Mouse (Mus musculus) heart, postnatal 0 days (tissue): ENCODE data around the gene Wdr60. TPM values are rescaled to one million over a fixed set of nuclear protein-coding genes. Genes with fewer than 3 reads are reported as not detected.
A peak's percentile ranks its signal among the peaks of the same experiment; 100 is the strongest.

Experiments
- ATAC-seq: fragments of 200-750 bp; cut with Nextera tagmentation; 2 replicates; pipeline ENCODE4 v1.8.0; 2017; ENCODE audit warnings: low read depth, moderate number of reproducible peaks, moderate library complexity; ENCODE audit not compliant: insufficient read depth
- DNase-seq: peaks from one replicate; pipeline ENCODE4 v3.0.0-alpha.2; 2016; ENCODE audit warnings: low spot score
- H3K27ac ChIP-seq: fragments of 300-500 bp; sonication (generic); 2 replicates; pipeline ENCODE4 v1.5.1; 2014; ENCODE audit warnings: low read depth, mild to moderate bottlenecking
- H3K27me3 ChIP-seq: fragments of 300-500 bp; sonication (generic); 2 replicates; pipeline ENCODE4 v1.6.1; 2014; ENCODE audit warnings: low read length, mixed read lengths; ENCODE audit not compliant: control insufficient read depth, insufficient read depth
- H3K36me3 ChIP-seq: fragments of 300-500 bp; sonication (generic); replicated peaks from 2 replicates; pipeline ENCODE4 v1.6.1; 2014; ENCODE audit warnings: low read length, mixed read lengths; ENCODE audit not compliant: control insufficient read depth, insufficient read depth
- H3K4me1 ChIP-seq: fragments of 300-500 bp; sonication (generic); 2 replicates; pipeline ENCODE4 v1.6.1; 2014; ENCODE audit warnings: antibody characterized with exemption; ENCODE audit not compliant: control insufficient read depth, insufficient read depth
- H3K4me2 ChIP-seq: fragments of 300-500 bp; sonication (generic); 2 replicates; pipeline ENCODE4 v1.6.1; 2014; ENCODE audit warnings: low read depth, mild to moderate bottlenecking, low read length, moderate library complexity
- H3K4me3 ChIP-seq: fragments of 300-500 bp; sonication (generic); 2 replicates; pipeline ENCODE4 v1.5.1; 2014; ENCODE audit warnings: low read depth, low read length
- H3K9ac ChIP-seq: fragments of 300-500 bp; sonication (generic); replicated peaks from 2 replicates; pipeline ENCODE4 v1.6.1; 2014; ENCODE audit warnings: low read depth, low read length, mixed read lengths
- H3K9me3 ChIP-seq: fragments of 300-500 bp; sonication (generic); replicated peaks from 2 replicates; pipeline ENCODE4 v1.6.1; 2016; ENCODE audit warnings: low read length; ENCODE audit not compliant: control insufficient read depth
- CTCF ChIP-seq: IDR thresholded peaks from 2 replicates; pipeline ENCODE4 v1.5.1; 2016; ENCODE audit warnings: antibody characterized with exemption, control low read depth, low read depth
- EP300 ChIP-seq: IDR thresholded peaks from 2 replicates; pipeline ENCODE4 v1.6.1; 2016; ENCODE audit warnings: antibody characterized with exemption, low read depth
- WGBS: fragments of 180-500 bp; shearing (Covaris S2); extraction: QIAGEN DNeasy Blood & Tissue Kit; methylation state at CpG from one replicate; pipeline ENCODE4 v1.1.7; 2014; 5-methylcytosine and 5-hydroxymethylcytosine counted together
- polyA plus RNA-seq: library from polyadenylated mRNA; unstranded; fragments of >200 nt; fragmentation: Nextera tagmentation; extraction: Ambion mirVana; gene quantifications from 2 replicates; pipeline ENCODE4 v1.2.1, GENCODE M21; 2015
- total RNA-seq: library from RNA; depleted of rRNA; stranded (reverse); fragments of >200 nt; gene quantifications from 2 replicates; pipeline ENCODE4 v1.2.3, GENCODE M21; 2014; ENCODE audit warnings: low replicate concordance; rRNA removed

Wdr60 gene
- total RNA-seq: 1.5 TPM in 1 of 2 replicates, not detected in the other
- 3.1 and 3.5 TPM in 2 replicates for polyA plus RNA-seq

GRCm38 (mm10) chr12:116262555-116263341 is at the start of gene Wdr60:
Gene Wdr60, minus strand, starts transcription at chr12:116263022.
- H3K36me3 ChIP-seq: no peaks in the 10 kb centered on the region
- peak within 1 kb of the TSS; percentile 51 for H3K9ac ChIP-seq
- peak; percentile 94 for ATAC-seq
- H3K27me3 ChIP-seq: peaks cover 26% of the 10 kb centered on the region
- H3K9me3 ChIP-seq: no peaks in the 10 kb centered on the region
- H3K27ac ChIP-seq: no peak within 1 kb of the TSS
- H3K4me3 ChIP-seq: peak within 1 kb of the TSS; percentile 60
- WGBS: 4% methylated on average over 46 of the region's 47 CpGs
- TF ChIP-seq EP300 (no peak), CTCF (no peak)
- H3K4me1 ChIP-seq: no peaks in the 10 kb centered on the region
- H3K4me2 ChIP-seq: peak within 1 kb of the TSS; percentile 75
- peak; percentile 59 for DNase-seq

- no peak overlapping the region for H3K4me3 ChIP-seq
- H3K36me3 ChIP-seq: no peaks in the 10 kb centered on the region
- no peak for TF ChIP-seq CTCF
- TF ChIP-seq EP300: no peak
- no peaks in the 10 kb centered on the region for H3K27me3 ChIP-seq
- no peak overlapping the region for H3K27ac ChIP-seq
- ATAC-seq: no peak
- no peaks in the 10 kb centered on the region for H3K9me3 ChIP-seq
- H3K4me2 ChIP-seq: no peak overlapping the region
- no peak for DNase-seq
- H3K4me1 ChIP-seq: 0 out of 2 replicates have a peak, but pooled peaks cover 3% of the 10 kb centered on the region
- WGBS: 73% methylated on average over 2 of the region's 2 CpGs
- no peak overlapping the region for H3K9ac ChIP-seq
Observed at GRCm38 (mm10) chr12:116308612-116309011, 45.8 kb upstream of the Wdr60 start.

- H3K4me1 ChIP-seq: 0 out of 2 replicates have a peak, but pooled peaks cover 3% of the 10 kb centered on the region
- H3K9me3 ChIP-seq: no peaks in the 10 kb centered on the region
- WGBS: 86% methylated on average over 3 of the region's 3 CpGs
- TF ChIP-seq CTCF: no peak
- no peak for TF ChIP-seq EP300
- H3K9ac ChIP-seq: no peak overlapping the region
- no peaks in the 10 kb centered on the region for H3K36me3 ChIP-seq
- no peak overlapping the region for H3K4me3 ChIP-seq
- no peaks in the 10 kb centered on the region for H3K27me3 ChIP-seq
- H3K27ac ChIP-seq: no peak overlapping the region
- ATAC-seq (no peak), DNase-seq (no peak)
- no peak overlapping the region for H3K4me2 ChIP-seq
Observed at GRCm38 (mm10) chr12:116307870-116308269, 45.0 kb upstream of the Wdr60 start.

GRCm38 (mm10) chr12:116306042-116306441 is 43.2 kb upstream of the Wdr60 start:
- H3K4me1 ChIP-seq: 0 out of 2 replicates have a peak, but pooled peaks cover 3% of the 10 kb centered on the region
- H3K9ac ChIP-seq: no peak overlapping the region
- TF ChIP-seq EP300: no peak
- TF ChIP-seq CTCF: no peak
- no peak for ATAC-seq
- no peaks in the 10 kb centered on the region for H3K9me3 ChIP-seq
- H3K27me3 ChIP-seq: no peaks in the 10 kb centered on the region
- no peak overlapping the region for H3K4me3 ChIP-seq
- DNase-seq: no peak
- H3K4me2 ChIP-seq: no peak overlapping the region
- H3K36me3 ChIP-seq: no peaks in the 10 kb centered on the region
- 52% methylated on average over 1 of the region's 1 CpGs for WGBS
- H3K27ac ChIP-seq: no peak overlapping the region

- Histone ChIP-seq H3K27me3 (no peaks in the 10 kb centered on the region), H3K4me3 (no peak overlapping the region), H3K36me3 (no peaks in the 10 kb centered on the region), H3K4me2 (no peak overlapping the region), H3K4me1 (no peaks in the 10 kb centered on the region), H3K27ac (no peak overlapping the region), H3K9ac (no peak overlapping the region), H3K9me3 (no peaks in the 10 kb centered on the region)
- DNase-seq (no peak), ATAC-seq (no peak)
- TF ChIP-seq EP300 (no peak), CTCF (no peak)
Observed at GRCm38 (mm10) chr12:116302181-116302580, 39.4 kb upstream of the Wdr60 start.

GRCm38 (mm10) chr12:116299906-116300305 is 37.1 kb upstream of the Wdr60 start:
- 85% methylated on average over 2 of the region's 2 CpGs for WGBS
- no peak for DNase-seq

More at GRCm38 (mm10) chr12:116299906-116300305, 37.1 kb upstream of the Wdr60 start:
- no peak overlapping the region for H3K27ac ChIP-seq
- no peak for ATAC-seq
- H3K4me3 ChIP-seq: no peak overlapping the region
- no peaks in the 10 kb centered on the region for H3K27me3 ChIP-seq
- H3K9ac ChIP-seq: no peak overlapping the region
- TF ChIP-seq EP300 (no peak), CTCF (no peak)
- no peaks in the 10 kb centered on the region for H3K9me3 ChIP-seq
- no peaks in the 10 kb centered on the region for H3K36me3 ChIP-seq
- no peaks in the 10 kb centered on the region for H3K4me1 ChIP-seq
- no peak overlapping the region for H3K4me2 ChIP-seq
